Mouse (Mus musculus): ENCODE results near the gene Pcnx2. TPM values are rescaled to one million over a fixed set of nuclear protein-coding genes. Genes with fewer than 3 reads are reported as not detected.

Pcnx2 gene
- polyA plus RNA-seq, 1 experiment, result 0.08 TPM

GRCm38 (mm10) chr8:125922333-125922732 lies 24.2 kb upstream of the Pcnx2 start:
- no peak overlapping the region for H3K4me3 ChIP-seq (ENCODE audit: low read depth, low read length)
- H3K27ac ChIP-seq (ENCODE audit: insufficient read depth, low read depth, low read length), result no peak overlapping the region
- 19% methylated on average over 3 of the region's 3 CpGs for WGBS
- peaks cover 19% of the 10 kb centered on the region for H3K36me3 ChIP-seq (ENCODE audit: control insufficient read depth, insufficient read depth, low read length)
- H3K4me1 ChIP-seq (ENCODE audit: control insufficient read depth, insufficient read depth, insufficient read length, low read length), result peaks cover 24% of the 10 kb centered on the region; the same call in 1 of the 2 replicates
- H3K27me3 ChIP-seq (ENCODE audit: control insufficient read depth, insufficient read depth, low read length), result no peaks in the 10 kb centered on the region
- no peak for TF ChIP-seq CTCF (IDR thresholded peaks at IDR 0.05; ENCODE audit: extremely low read depth, insufficient read length, insufficient replicate concordance, low read depth, low read length)
- no peak for TF ChIP-seq POLR2A (IDR thresholded peaks at IDR 0.05; ENCODE audit: low read depth, low read length)

- H3K4me3 ChIP-seq (ENCODE audit: low read depth, low read length), result no peak overlapping the region
- peak overlapping the region; percentile 71; the same call in 1 of the 2 replicates for H3K27ac ChIP-seq (ENCODE audit: insufficient read depth, low read depth, low read length)
- H3K4me1 ChIP-seq (ENCODE audit: control insufficient read depth, insufficient read depth, insufficient read length, low read length), result peaks cover 34% of the 10 kb centered on the region
- TF ChIP-seq POLR2A (IDR thresholded peaks at IDR 0.05; ENCODE audit: low read depth, low read length) (no peak), CTCF (IDR thresholded peaks at IDR 0.05; ENCODE audit: extremely low read depth, insufficient read length, insufficient replicate concordance, low read depth, low read length) (no peak)
- no peaks in the 10 kb centered on the region for H3K27me3 ChIP-seq (ENCODE audit: control insufficient read depth, insufficient read depth, low read length)
- 23% methylated on average over 9 of the region's 9 CpGs for WGBS
- H3K36me3 ChIP-seq (ENCODE audit: control insufficient read depth, insufficient read depth, low read length), result peaks cover 10% of the 10 kb centered on the region
Observed at GRCm38 (mm10) chr8:125920761-125921160, 22.6 kb upstream of the Pcnx2 start.

GRCm38 (mm10) chr8:125920281-125920680 lies 22.2 kb upstream of the Pcnx2 start:
- no peaks in the 10 kb centered on the region for H3K27me3 ChIP-seq (ENCODE audit: control insufficient read depth, insufficient read depth, low read length)
- peaks cover 38% of the 10 kb centered on the region for H3K4me1 ChIP-seq (ENCODE audit: control insufficient read depth, insufficient read depth, insufficient read length, low read length)
- peaks cover 6% of the 10 kb centered on the region for H3K36me3 ChIP-seq (ENCODE audit: control insufficient read depth, insufficient read depth, low read length)
- 29% methylated on average over 10 of the region's 10 CpGs for WGBS
- TF ChIP-seq POLR2A (IDR thresholded peaks at IDR 0.05; ENCODE audit: low read depth, low read length) (no peak), CTCF (IDR thresholded peaks at IDR 0.05; ENCODE audit: extremely low read depth, insufficient read length, insufficient replicate concordance, low read depth, low read length) (no peak)
- no peak overlapping the region for H3K4me3 ChIP-seq (ENCODE audit: low read depth, low read length)
- H3K27ac ChIP-seq (ENCODE audit: insufficient read depth, low read depth, low read length), result peak overlapping the region; percentile 71

- H3K36me3 ChIP-seq (ENCODE audit: control insufficient read depth, insufficient read depth, low read length), result peaks cover 3% of the 10 kb centered on the region
- peaks cover 45% of the 10 kb centered on the region for H3K4me1 ChIP-seq (ENCODE audit: control insufficient read depth, insufficient read depth, insufficient read length, low read length)
- 24% methylated on average over 8 of the region's 8 CpGs for WGBS
- H3K27me3 ChIP-seq (ENCODE audit: control insufficient read depth, insufficient read depth, low read length), result no peaks in the 10 kb centered on the region
- peak overlapping the region; percentile 87 for H3K27ac ChIP-seq (ENCODE audit: insufficient read depth, low read depth, low read length)
- no peak for TF ChIP-seq POLR2A (IDR thresholded peaks at IDR 0.05; ENCODE audit: low read depth, low read length)
- no peak for TF ChIP-seq CTCF (IDR thresholded peaks at IDR 0.05; ENCODE audit: extremely low read depth, insufficient read length, insufficient replicate concordance, low read depth, low read length)
- no peak overlapping the region; the same call in 1 of the 2 replicates for H3K4me3 ChIP-seq (ENCODE audit: low read depth, low read length)
Observed at GRCm38 (mm10) chr8:125919560-125919959, 21.4 kb upstream of the Pcnx2 start.

- TF ChIP-seq CTCF (IDR thresholded peaks at IDR 0.05; ENCODE audit: extremely low read depth, insufficient read length, insufficient replicate concordance, low read depth, low read length) (no peak), POLR2A (IDR thresholded peaks at IDR 0.05; ENCODE audit: low read depth, low read length) (no peak; the same call in 1 of the 2 replicates)
- Histone ChIP-seq H3K4me1 (ENCODE audit: control insufficient read depth, insufficient read depth, insufficient read length, low read length) (peaks cover 46% of the 10 kb centered on the region), H3K27me3 (ENCODE audit: control insufficient read depth, insufficient read depth, low read length) (no peaks in the 10 kb centered on the region), H3K27ac (ENCODE audit: insufficient read depth, low read depth, low read length) (peak overlapping the region; percentile 95), H3K4me3 (ENCODE audit: low read depth, low read length) (no peak overlapping the region), H3K36me3 (ENCODE audit: control insufficient read depth, insufficient read depth, low read length) (no peaks in the 10 kb centered on the region)
- WGBS, result 21% methylated on average over 2 of the region's 2 CpGs
Observed at GRCm38 (mm10) chr8:125918719-125919118, 20.6 kb upstream of the Pcnx2 start.

GRCm38 (mm10) chr8:125917013-125917412 lies 18.9 kb upstream of the Pcnx2 start:
- Histone ChIP-seq H3K4me1 (ENCODE audit: control insufficient read depth, insufficient read depth, insufficient read length, low read length) (peaks cover 48% of the 10 kb centered on the region), H3K4me3 (ENCODE audit: low read depth, low read length) (no peak overlapping the region; the same call in 1 of the 2 replicates), H3K27ac (ENCODE audit: insufficient read depth, low read depth, low read length) (peak overlapping the region; percentile 84), H3K27me3 (ENCODE audit: control insufficient read depth, insufficient read depth, low read length) (no peaks in the 10 kb centered on the region), H3K36me3 (ENCODE audit: control insufficient read depth, insufficient read depth, low read length) (no peaks in the 10 kb centered on the region)
- WGBS, result 16% methylated on average over 10 of the region's 10 CpGs
- no peak for TF ChIP-seq POLR2A (IDR thresholded peaks at IDR 0.05; ENCODE audit: low read depth, low read length)
- TF ChIP-seq CTCF (IDR thresholded peaks at IDR 0.05; ENCODE audit: extremely low read depth, insufficient read length, insufficient replicate concordance, low read depth, low read length), result no peak

- no peaks in the 10 kb centered on the region for H3K27me3 ChIP-seq (ENCODE audit: control insufficient read depth, insufficient read depth, low read length)
- peak overlapping the region; percentile 43; the same call in 1 of the 2 replicates for H3K27ac ChIP-seq (ENCODE audit: insufficient read depth, low read depth, low read length)
- H3K4me1 ChIP-seq (ENCODE audit: control insufficient read depth, insufficient read depth, insufficient read length, low read length), result peaks cover 34% of the 10 kb centered on the region
- TF ChIP-seq CTCF (IDR thresholded peaks at IDR 0.05; ENCODE audit: extremely low read depth, insufficient read length, insufficient replicate concordance, low read depth, low read length) (no peak), POLR2A (IDR thresholded peaks at IDR 0.05; ENCODE audit: low read depth, low read length) (no peak)
- 25% methylated on average over 9 of the region's 9 CpGs for WGBS
- no peaks in the 10 kb centered on the region for H3K36me3 ChIP-seq (ENCODE audit: control insufficient read depth, insufficient read depth, low read length)
- H3K4me3 ChIP-seq (ENCODE audit: low read depth, low read length), result peak overlapping the region; percentile 39
Observed at GRCm38 (mm10) chr8:125914386-125914785, 16.3 kb upstream of the Pcnx2 start.
